Mouse (Mus musculus): ENCODE data around the gene Stat2.

Gene Stat2
- long read RNA-seq, experiment 1, partial matches to known transcripts = 6 of 9 reads
- long read RNA-seq, experiment 1, other reads (novel, unspliced or antisense) = 2 of 9 reads
- long read RNA-seq, experiment 2, partial matches to known transcripts = 6 of 11 reads
- long read RNA-seq, experiment 2, other reads (novel, unspliced or antisense) = 3 of 11 reads

- intact Hi-C loops (cut with DNase I) = no loop called here
Observed at GRCm38 (mm10) chr10:128270287-128270841, at the start of gene Stat2. Gene Stat2 (plus strand): TSS chr10:128270559.

- intact Hi-C loops (cut with DNase I) = loop anchor here (5.0 kb wide), 1 partner anchor 61 kb away; no protein-coding TSS in a partner anchor
Observed at GRCm38 (mm10) chr10:128221533-128222286, 48.6 kb upstream of the Stat2 start.

GRCm38 (mm10) chr10:128225064-128225463, 45.3 kb upstream of the Stat2 start:
- intact Hi-C loops (cut with DNase I) = no loop called here

- intact Hi-C loops (cut with DNase I) = no loop called here
Observed at GRCm38 (mm10) chr10:128225538-128225937, 44.8 kb upstream of the Stat2 start, which contains the start of gene Mip. Gene Mip (plus strand): TSS chr10:128225838.

- intact Hi-C loops (cut with DNase I) = no loop called here
Observed at GRCm38 (mm10) chr10:128227592-128227991, 42.8 kb upstream of the Stat2 start.

GRCm38 (mm10) chr10:128228009-128228408, 42.4 kb upstream of the Stat2 start:
- intact Hi-C loops (cut with DNase I) = no loop called here

GRCm38 (mm10) chr10:128230582-128230981, 39.8 kb upstream of the Stat2 start:
- intact Hi-C loops (cut with DNase I) = no loop called here

GRCm38 (mm10) chr10:128231146-128231545, 39.2 kb upstream of the Stat2 start:
- intact Hi-C loops (cut with DNase I) = no loop called here

- intact Hi-C loops (cut with DNase I) = no loop called here
Observed at GRCm38 (mm10) chr10:128231697-128232419, 38.5 kb upstream of the Stat2 start, which contains the start of gene Timeless. Gene Timeless (plus strand): TSS chr10:128232065.

GRCm38 (mm10) chr10:128232420-128232985, 37.9 kb upstream of the Stat2 start:
- intact Hi-C loops (cut with DNase I) = no loop called here

GRCm38 (mm10) chr10:128236321-128236720, 34.0 kb upstream of the Stat2 start:
- intact Hi-C loops (cut with DNase I) = no loop called here

- intact Hi-C loops (cut with DNase I) = no loop called here
Observed at GRCm38 (mm10) chr10:128237807-128238480, 32.4 kb upstream of the Stat2 start.

GRCm38 (mm10) chr10:128239140-128239539, 31.2 kb upstream of the Stat2 start:
- intact Hi-C loops (cut with DNase I) = no loop called here

GRCm38 (mm10) chr10:128240131-128240530, 30.2 kb upstream of the Stat2 start:
- intact Hi-C loops (cut with DNase I) = no loop called here

- intact Hi-C loops (cut with DNase I) = no loop called here
Observed at GRCm38 (mm10) chr10:128243252-128243651, 27.1 kb upstream of the Stat2 start.

- intact Hi-C loops (cut with DNase I) = no loop called here
Observed at GRCm38 (mm10) chr10:128244121-128244520, 26.2 kb upstream of the Stat2 start.

- intact Hi-C loops (cut with DNase I) = no loop called here
Observed at GRCm38 (mm10) chr10:128247020-128247732, 23.2 kb upstream of the Stat2 start.

- intact Hi-C loops (cut with DNase I) = no loop called here
Observed at GRCm38 (mm10) chr10:128250565-128250964, 19.8 kb upstream of the Stat2 start.

- intact Hi-C loops (cut with DNase I) = no loop called here
Observed at GRCm38 (mm10) chr10:128253677-128254255, 16.6 kb upstream of the Stat2 start, which contains the start of gene Apon. Gene Apon (plus strand): TSS chr10:128254096.

- intact Hi-C loops (cut with DNase I) = no loop called here
Observed at GRCm38 (mm10) chr10:128255925-128256324, 14.4 kb upstream of the Stat2 start.
